Mouse (Mus musculus): ENCODE data around the gene Bcan. TPM values are rescaled to one million over a fixed set of nuclear protein-coding genes. Genes with fewer than 3 reads are reported as not detected.
A peak's percentile ranks its signal among the peaks of the same experiment; 100 is the strongest.

Bcan gene
- polyA plus RNA-seq, 1 experiment from 2014 or later = 0.15 TPM

- no peak overlapping the region for H3K27ac ChIP-seq (ENCODE audit: poor library complexity, severe bottlenecking)
- WGBS = under 1% methylated on average over 66 of the region's 66 CpGs
- H3K27me3 ChIP-seq (replicated peaks) = peaks cover 83% of the 10 kb centered on the region
- ATAC-seq (ENCODE audit: insufficient number of reproducible peaks, low FRiP score) = peak; percentile 91
- H3K4me3 ChIP-seq = peak overlapping the region; percentile 56
- peaks cover 20% of the 10 kb centered on the region for H3K4me1 ChIP-seq (replicated peaks)
- no peaks in the 10 kb centered on the region for H3K36me3 ChIP-seq
- peak overlapping the region; percentile 98 for H3K4me2 ChIP-seq
- H3K9ac ChIP-seq = peak overlapping the region; percentile 56
- 0 out of 2 replicates have a peak, but pooled peaks cover 2% of the 10 kb centered on the region for H3K9me3 ChIP-seq (replicated peaks)
Observed at GRCm38 (mm10) chr3:88022322-88023191, 22.5 kb upstream of the Bcan start.

GRCm38 (mm10) chr3:88010634-88011265 lies 10.7 kb upstream of the Bcan start:
- ATAC-seq (ENCODE audit: insufficient number of reproducible peaks, low FRiP score) = no peak
- Histone ChIP-seq H3K9ac (no peak overlapping the region), H3K27ac (ENCODE audit: poor library complexity, severe bottlenecking) (no peak overlapping the region), H3K36me3 (no peaks in the 10 kb centered on the region), H3K4me3 (no peak overlapping the region), H3K9me3 (replicated peaks) (peaks cover 5% of the 10 kb centered on the region), H3K4me2 (no peak overlapping the region), H3K4me1 (replicated peaks) (0 out of 2 replicates have a peak, but pooled peaks cover 3% of the 10 kb centered on the region), H3K27me3 (replicated peaks) (peaks cover 31% of the 10 kb centered on the region)
- WGBS = 6% methylated on average over 6 of the region's 6 CpGs

- no peak overlapping the region for H3K27ac ChIP-seq (ENCODE audit: poor library complexity, severe bottlenecking)
- no peak overlapping the region for H3K4me3 ChIP-seq
- H3K36me3 ChIP-seq = no peaks in the 10 kb centered on the region
- no peak overlapping the region for H3K4me2 ChIP-seq
- no peak overlapping the region for H3K9ac ChIP-seq
- peaks cover 57% of the 10 kb centered on the region for H3K27me3 ChIP-seq (replicated peaks)
- 68% methylated on average over 18 of the region's 18 CpGs for WGBS
- 0 out of 2 replicates have a peak, but pooled peaks cover 3% of the 10 kb centered on the region for H3K4me1 ChIP-seq (replicated peaks)
- H3K9me3 ChIP-seq (replicated peaks) = peaks cover 9% of the 10 kb centered on the region
- ATAC-seq (ENCODE audit: insufficient number of reproducible peaks, low FRiP score) = no peak
Observed at GRCm38 (mm10) chr3:88005822-88006786, 6.1 kb upstream of the Bcan start.

- H3K4me3 ChIP-seq = no peak overlapping the region
- H3K4me1 ChIP-seq (replicated peaks) = peaks cover 15% of the 10 kb centered on the region
- H3K27me3 ChIP-seq (replicated peaks) = peaks cover 79% of the 10 kb centered on the region
- no peak overlapping the region for H3K9ac ChIP-seq
- 2% methylated on average over 17 of the region's 17 CpGs for WGBS
- peaks cover 9% of the 10 kb centered on the region for H3K9me3 ChIP-seq (replicated peaks)
- ATAC-seq (ENCODE audit: insufficient number of reproducible peaks, low FRiP score) = no peak
- H3K36me3 ChIP-seq = no peaks in the 10 kb centered on the region
- no peak overlapping the region for H3K27ac ChIP-seq (ENCODE audit: poor library complexity, severe bottlenecking)
- H3K4me2 ChIP-seq = no peak overlapping the region
Observed at GRCm38 (mm10) chr3:88002291-88002976, 2.4 kb upstream of the Bcan start.

GRCm38 (mm10) chr3:88000816-88001595 lies 976 bp upstream of the Bcan start:
- Histone ChIP-seq H3K27me3 (replicated peaks) (peaks cover 93% of the 10 kb centered on the region), H3K27ac (ENCODE audit: poor library complexity, severe bottlenecking) (no peak overlapping the region), H3K9ac (no peak overlapping the region), H3K4me1 (replicated peaks) (peaks cover 22% of the 10 kb centered on the region), H3K4me2 (peak overlapping the region; percentile 70; the same call in 1 of the 2 replicates), H3K4me3 (no peak overlapping the region), H3K36me3 (no peaks in the 10 kb centered on the region), H3K9me3 (replicated peaks) (peaks cover 6% of the 10 kb centered on the region)
- WGBS = 10% methylated on average over 11 of the region's 11 CpGs
- ATAC-seq (ENCODE audit: insufficient number of reproducible peaks, low FRiP score) = no peak

- peaks cover 22% of the 10 kb centered on the region for H3K4me1 ChIP-seq (replicated peaks)
- peak overlapping the region; percentile 70 for H3K4me2 ChIP-seq
- no peak overlapping the region for H3K9ac ChIP-seq
- no peak for ATAC-seq (ENCODE audit: insufficient number of reproducible peaks, low FRiP score)
- peak overlapping the region; percentile 49 for H3K4me3 ChIP-seq
- H3K9me3 ChIP-seq (replicated peaks) = 0 out of 2 replicates have a peak, but pooled peaks cover 4% of the 10 kb centered on the region
- WGBS = 2% methylated on average over 38 of the region's 38 CpGs
- H3K27me3 ChIP-seq (replicated peaks) = peaks cover 96% of the 10 kb centered on the region
- no peak overlapping the region for H3K27ac ChIP-seq (ENCODE audit: poor library complexity, severe bottlenecking)
- H3K36me3 ChIP-seq = no peaks in the 10 kb centered on the region
Observed at GRCm38 (mm10) chr3:87999243-87999895, 661 bp downstream of the Bcan start.

- Histone ChIP-seq H3K36me3 (no peaks in the 10 kb centered on the region), H3K4me1 (replicated peaks) (peaks cover 22% of the 10 kb centered on the region), H3K4me2 (no peak overlapping the region), H3K27ac (ENCODE audit: poor library complexity, severe bottlenecking) (no peak overlapping the region), H3K4me3 (no peak overlapping the region), H3K9ac (no peak overlapping the region), H3K9me3 (replicated peaks) (0 out of 2 replicates have a peak, but pooled peaks cover 4% of the 10 kb centered on the region), H3K27me3 (replicated peaks) (peaks cover 100% of the 10 kb centered on the region)
- no peak for ATAC-seq (ENCODE audit: insufficient number of reproducible peaks, low FRiP score)
- WGBS = 2% methylated on average over 7 of the region's 7 CpGs
Observed at GRCm38 (mm10) chr3:87998747-87999146, 1.3 kb downstream of the Bcan start.

- Histone ChIP-seq H3K9me3 (replicated peaks) (no peaks in the 10 kb centered on the region), H3K36me3 (no peaks in the 10 kb centered on the region), H3K9ac (peak overlapping the region; percentile 49; the same call in 1 of the 2 replicates), H3K4me1 (replicated peaks) (peaks cover 22% of the 10 kb centered on the region), H3K27me3 (replicated peaks) (peaks cover 100% of the 10 kb centered on the region), H3K4me3 (peak overlapping the region; percentile 41), H3K4me2 (peak overlapping the region; percentile 71), H3K27ac (ENCODE audit: poor library complexity, severe bottlenecking) (no peak overlapping the region)
- under 1% methylated on average over 49 of the region's 49 CpGs for WGBS
- ATAC-seq (ENCODE audit: insufficient number of reproducible peaks, low FRiP score) = 0 out of 2 replicates have a peak, but pooled peaks have one; percentile 27
Observed at GRCm38 (mm10) chr3:87996971-87997614, 2.9 kb downstream of the Bcan start.

GRCm38 (mm10) chr3:87996401-87996800 lies 3.6 kb downstream of the Bcan start:
- Histone ChIP-seq H3K27ac (ENCODE audit: poor library complexity, severe bottlenecking) (no peak overlapping the region), H3K4me1 (replicated peaks) (peaks cover 22% of the 10 kb centered on the region), H3K36me3 (no peaks in the 10 kb centered on the region), H3K4me3 (no peak overlapping the region), H3K9ac (no peak overlapping the region), H3K27me3 (replicated peaks) (peaks cover 100% of the 10 kb centered on the region), H3K9me3 (replicated peaks) (no peaks in the 10 kb centered on the region), H3K4me2 (peak overlapping the region; percentile 71)
- 3% methylated on average over 15 of the region's 15 CpGs for WGBS
- no peak for ATAC-seq (ENCODE audit: insufficient number of reproducible peaks, low FRiP score)
